ENCODE assay signal across 9 mouse cellular contexts in the genomic region with DNA sequence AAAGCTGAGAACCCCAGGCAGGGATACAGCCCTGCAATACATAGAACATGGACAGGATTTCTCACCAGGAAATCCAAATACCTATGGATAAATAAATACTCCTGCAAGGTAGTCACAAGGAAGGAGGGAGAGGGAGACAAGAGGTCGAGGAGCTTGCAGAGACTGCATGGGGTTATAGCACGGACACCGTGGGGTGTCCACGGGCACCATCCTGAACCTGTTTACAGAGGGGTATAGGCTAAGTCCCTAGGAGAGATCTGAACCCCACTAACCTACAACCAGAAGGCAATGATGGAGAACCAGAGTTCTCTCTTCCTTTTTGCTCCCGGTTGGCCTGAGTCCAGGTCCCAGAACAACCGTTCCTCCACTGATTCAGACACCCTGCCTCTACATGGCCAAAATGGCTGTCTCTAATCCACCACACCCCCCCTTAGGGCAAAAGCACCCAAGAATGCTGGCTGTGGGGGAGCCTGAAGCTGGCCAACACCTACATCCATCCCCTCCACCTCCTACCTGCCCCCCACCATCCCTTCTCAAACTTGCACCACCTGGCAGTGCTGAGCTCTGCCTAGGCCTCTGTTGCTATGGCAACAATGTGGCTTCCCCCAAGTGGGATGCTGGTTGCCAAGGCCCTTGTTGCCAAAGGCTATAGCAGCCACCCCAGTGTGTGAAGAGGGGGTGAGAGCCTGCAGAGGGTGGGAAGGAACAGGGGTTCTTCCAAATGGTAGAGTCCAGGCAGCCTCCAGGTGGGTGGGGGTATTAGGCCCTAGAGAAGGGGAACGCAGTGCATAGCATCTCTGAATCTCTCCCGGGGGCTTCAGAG.
DNase-seq lines count a peak whose midpoint lies in the region; ATAC-seq and TF ChIP-seq lines count a peak whose summit lies in the region.
"Had no signal": no experiment of that assay in that cellular context is flagged by ENCODE, and none has a peak within 500 bp of the region (broad histone marks: within the 10 kb centered on the region; RNA-seq: fewer than 3 reads in every experiment).

No protein-coding gene starts in this region.

- H3K27me3 ChIP-seq in neural tube, embryonic 11.5 days (ENCODE audit: control insufficient read depth, insufficient read depth, low read length) = no peaks in the 10 kb centered on the region
- H3K27me3 ChIP-seq in hindbrain, embryonic 15.5 days = no peaks in the 10 kb centered on the region
- no peaks in the 10 kb centered on the region for H3K27me3 ChIP-seq in midbrain, embryonic 12.5 days
- H3K27me3 ChIP-seq in stomach, postnatal 0 days (ENCODE audit: control insufficient read depth, insufficient read depth, low read length) = no peaks in the 10 kb centered on the region

- no peaks in the 10 kb centered on the region for H3K36me3 ChIP-seq in neural tube, embryonic 11.5 days (ENCODE audit: control insufficient read depth, insufficient read depth, low read length)
- H3K36me3 ChIP-seq in hindbrain, embryonic 15.5 days = no peaks in the 10 kb centered on the region
- H3K36me3 ChIP-seq in midbrain, embryonic 12.5 days = no peaks in the 10 kb centered on the region
- H3K36me3 ChIP-seq in stomach, postnatal 0 days (ENCODE audit: control insufficient read depth, insufficient read depth, low read length) = no peaks in the 10 kb centered on the region

- DNase-seq in neural tube, embryonic 11.5 days (ENCODE audit: low spot score) = no peak
- DNase-seq in neural tube, embryonic 10.5 days (ENCODE audit: extremely low spot score, low spot score) = no peak
- peak; percentile 40 for DNase-seq in testis, postnatal 10 days (ENCODE audit: low spot score)
- DNase-seq in stomach, postnatal 0 days (ENCODE audit: low spot score) = no peak
- no peak for DNase-seq in kidney, adult 11 months
- no peak for DNase-seq in urinary bladder, postnatal 14 days (ENCODE audit: low spot score)

- no peak overlapping the region for H3K27ac ChIP-seq in neural tube, embryonic 11.5 days (ENCODE audit: low read depth, low read length)
- peak overlapping the region; percentile 79 for H3K27ac ChIP-seq in hindbrain, embryonic 15.5 days (replicated peaks)
- H3K27ac ChIP-seq in midbrain, embryonic 12.5 days (replicated peaks) = peak overlapping the region; percentile 80
- no peak overlapping the region for H3K27ac ChIP-seq in stomach, postnatal 0 days (replicated peaks)
- H3K27ac ChIP-seq: kidney, postnatal 0 days had no signal

- H3K9ac ChIP-seq in neural tube, embryonic 11.5 days (ENCODE audit: low read length) = no peak overlapping the region; the same call in 1 of the 2 replicates
- no peak overlapping the region for H3K9ac ChIP-seq in hindbrain, embryonic 15.5 days
- H3K9ac ChIP-seq in midbrain, embryonic 12.5 days (replicated peaks) = no peak overlapping the region
- no peak overlapping the region for H3K9ac ChIP-seq in stomach, postnatal 0 days (ENCODE audit: low read length)

- no peak for TF ChIP-seq CTCF in stomach, postnatal 0 days (IDR thresholded peaks at IDR 0.05; ENCODE audit: low read depth)

- H3K4me3 ChIP-seq in neural tube, embryonic 11.5 days (ENCODE audit: low read depth, low read length) = no peak overlapping the region
- no peak overlapping the region for H3K4me3 ChIP-seq in hindbrain, embryonic 15.5 days
- H3K4me3 ChIP-seq in midbrain, embryonic 12.5 days = no peak overlapping the region
- H3K4me3 ChIP-seq in stomach, postnatal 0 days (ENCODE audit: low read depth, low read length) = no peak overlapping the region

- peaks cover 7% of the 10 kb centered on the region; the same call in 1 of the 2 replicates for H3K4me1 ChIP-seq in neural tube, embryonic 11.5 days (ENCODE audit: control insufficient read depth, insufficient read depth, low read length)
- peaks cover 53% of the 10 kb centered on the region for H3K4me1 ChIP-seq in hindbrain, embryonic 15.5 days (replicated peaks)
- peaks cover 29% of the 10 kb centered on the region for H3K4me1 ChIP-seq in midbrain, embryonic 12.5 days
- no peaks in the 10 kb centered on the region for H3K4me1 ChIP-seq in stomach, postnatal 0 days (replicated peaks; ENCODE audit: control insufficient read depth, insufficient read depth)

- TF ChIP-seq EP300 in stomach, postnatal 0 days (optimal IDR thresholded peaks at IDR 0.05) = no peak

- 85% methylated on average over 8 of the region's 8 CpGs for WGBS in neural tube, embryonic 11.5 days
- 68% methylated on average over 8 of the region's 8 CpGs for WGBS in hindbrain, embryonic 15.5 days
- 75% methylated on average over 8 of the region's 8 CpGs for WGBS in midbrain, embryonic 12.5 days
- WGBS in stomach, postnatal 0 days = 78% methylated on average over 8 of the region's 8 CpGs

- ATAC-seq in neural tube, embryonic 11.5 days (ENCODE audit: insufficient read depth, low FRiP score, low TSS enrichment) = peak; percentile 68; the same call in 1 of the 2 replicates
- ATAC-seq in hindbrain, embryonic 15.5 days (ENCODE audit: low FRiP score, low read depth) = peak; percentile 66
- peak; percentile 61 for ATAC-seq in midbrain, embryonic 12.5 days (ENCODE audit: low FRiP score, low read depth)
- ATAC-seq in stomach, postnatal 0 days (ENCODE audit: low FRiP score, low TSS enrichment) = no peak

- H3K4me2 ChIP-seq in neural tube, embryonic 11.5 days (ENCODE audit: low read depth) = no peak overlapping the region
- peak overlapping the region; percentile 36 for H3K4me2 ChIP-seq in hindbrain, embryonic 15.5 days
- H3K4me2 ChIP-seq in midbrain, embryonic 12.5 days (replicated peaks) = no peak overlapping the region; the same call in 1 of the 2 replicates
- H3K4me2 ChIP-seq in stomach, postnatal 0 days (replicated peaks; ENCODE audit: low read depth) = no peak overlapping the region

- no peaks in the 10 kb centered on the region for H3K9me3 ChIP-seq in neural tube, embryonic 11.5 days (ENCODE audit: control insufficient read depth, low read length)
- H3K9me3 ChIP-seq in hindbrain, embryonic 15.5 days = no peaks in the 10 kb centered on the region
- no peaks in the 10 kb centered on the region for H3K9me3 ChIP-seq in midbrain, embryonic 12.5 days
- H3K9me3 ChIP-seq in stomach, postnatal 0 days (ENCODE audit: control insufficient read depth, low read length) = no peaks in the 10 kb centered on the region

Comparison
In these comparisons a context has a peak if more than half of its experiments do, and no peak if none do; other contexts are left out.
1. H3K27ac ChIP-seq: peak in hindbrain, embryonic 15.5 days (single experiment) and midbrain, embryonic 12.5 days (single experiment); none in neural tube, embryonic 11.5 days (single experiment) and stomach, postnatal 0 days (single experiment).